Mouse (Mus musculus) kidney, adult 10 weeks (tissue): ENCODE results near the gene Kcnj8. TPM values are rescaled to one million over a fixed set of nuclear protein-coding genes. Genes with fewer than 3 reads are reported as not detected.

Source experiments
- polyA plus RNA-seq: library from polyadenylated mRNA; stranded (reverse); fragments of 350-450 nt; fragmentation: Illumina TruSeq; extraction: RNeasy Lipid Tissue Mini Kit (QIAGEN cat#74804); gene quantifications from one replicate; pipeline ENCODE4 v1.2.3, GENCODE M21; 2014; ENCODE audit warnings: low read depth, low replicate concordance

The Kcnj8 gene
- 2.3 TPM for polyA plus RNA-seq

DNA sequence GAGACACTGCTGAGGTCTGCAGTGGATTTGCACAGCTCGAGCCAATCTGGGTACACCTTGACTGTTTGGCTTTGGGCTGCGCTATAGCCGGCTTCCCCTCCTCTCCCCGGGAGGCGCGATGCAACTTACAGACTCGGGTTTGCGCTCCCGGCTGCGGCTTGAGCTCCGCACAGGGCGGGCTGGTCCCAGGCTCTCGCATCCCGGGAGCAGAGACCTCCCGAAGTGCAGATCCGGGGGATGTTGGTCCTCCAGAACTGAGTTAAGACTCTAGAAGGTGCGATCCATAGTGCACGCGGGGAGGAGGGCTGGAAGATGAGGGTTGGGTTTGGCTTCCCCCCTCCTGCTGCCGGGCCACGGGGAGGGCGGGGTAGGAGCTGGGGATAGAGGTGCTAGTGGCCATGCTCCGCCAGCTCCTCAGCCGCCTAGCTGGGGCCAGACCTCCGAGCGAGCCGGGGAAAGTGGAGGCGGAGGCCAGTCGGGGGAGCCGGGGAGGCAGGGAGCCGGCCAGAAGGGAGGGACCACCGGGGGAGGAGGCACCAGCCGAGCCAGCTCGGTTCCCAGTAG, at the start of gene Kcnj8:
Kcnj8 (minus strand) TSS at position 560 of the 564 bp plus-strand sequence.

Other genes starting within 250 kb of the Kcnj8 start
- not detected for gene Slco1a5, start 248.6 kb downstream of the Kcnj8 start, polyA plus RNA-seq
- gene Pyroxd1, start 226.0 kb downstream of the Kcnj8 start, polyA plus RNA-seq, result 43.9 TPM
- gene Recql, start 184.5 kb downstream of the Kcnj8 start, polyA plus RNA-seq, result 11.5 TPM
- gene Golt1b, start 184.4 kb downstream of the Kcnj8 start, polyA plus RNA-seq, result 29.3 TPM
- gene Spx, start 158.2 kb downstream of the Kcnj8 start, polyA plus RNA-seq, result not detected
- gene Gys2, start 98.5 kb downstream of the Kcnj8 start, polyA plus RNA-seq, result 23.0 TPM
- 1,028 TPM for gene Ldhb, start 63.7 kb downstream of the Kcnj8 start, polyA plus RNA-seq
- 9.7 TPM for gene Abcc9, start 130.7 kb upstream of the Kcnj8 start, polyA plus RNA-seq
- 63.8 TPM for gene Cmas, start 185.1 kb upstream of the Kcnj8 start, polyA plus RNA-seq
- not detected for gene Sult6b2, start 232.9 kb upstream of the Kcnj8 start, polyA plus RNA-seq